Mouse (Mus musculus) frontal cortex, postnatal 25 days (tissue): ENCODE data around the gene Tubgcp3.
"Not testable (repeated sequence)": the region's sequence is repeated elsewhere in the genome, so short reads cannot be mapped to it uniquely, and the experiment has no call there.

ENCODE experiments used
- DNase-seq, 2 experiments: peaks; one replicate each; pipeline ENCODE4 v3.0.0; 2022; ENCODE audit warnings: low spot score in 2 of 2

The Tubgcp3 gene

GRCm38 (mm10) chr8:12641527-12641926 is 30.5 kb downstream of the Tubgcp3 start:
- DNase-seq: no peak

DNA sequence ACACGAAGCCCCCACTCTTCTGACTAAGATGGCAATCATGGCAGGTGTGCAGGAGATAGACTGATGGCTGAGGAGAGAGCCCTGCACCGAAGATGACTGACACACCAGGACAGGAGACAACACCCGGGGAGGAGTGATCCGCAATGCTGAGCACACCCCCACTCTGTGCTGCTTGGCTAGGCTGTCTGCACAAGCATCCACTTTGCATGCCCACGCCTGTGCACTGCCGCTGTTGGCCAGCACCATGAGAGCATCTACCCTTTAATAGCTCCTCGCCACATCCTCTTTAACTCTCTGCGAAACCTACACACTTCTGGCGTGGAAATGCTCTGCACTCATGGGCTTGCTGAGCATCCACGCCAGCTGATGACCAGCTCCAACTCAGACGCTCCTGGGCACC is 33.6 kb downstream of the Tubgcp3 start:
- no peak for DNase-seq

GRCm38 (mm10) chr8:12635366-12635765 is 36.7 kb downstream of the Tubgcp3 start:
- no peak for DNase-seq

DNA sequence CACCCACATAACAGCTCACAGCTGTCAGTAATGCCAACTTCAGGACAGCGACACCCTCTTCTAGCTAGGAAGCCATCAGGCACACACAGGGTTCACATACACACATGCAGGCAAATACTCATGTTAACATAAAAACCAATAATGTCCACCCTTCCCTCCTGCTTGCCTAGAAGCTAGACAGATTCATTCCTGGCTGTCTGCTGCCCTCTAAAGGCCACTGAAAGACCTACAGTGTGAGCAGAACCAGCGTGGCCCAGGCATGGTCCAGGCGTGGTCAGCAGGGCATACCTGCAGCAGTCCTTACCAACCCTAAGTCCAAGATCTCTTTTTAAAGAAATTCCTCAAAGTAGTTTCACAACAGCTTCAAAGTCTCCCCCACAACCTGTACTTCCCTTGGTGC is 43.0 kb downstream of the Tubgcp3 start:
- peak; percentile 23 to 34 for DNase-seq

GRCm38 (mm10) chr8:12625890-12626289 is 46.2 kb downstream of the Tubgcp3 start:
- DNase-seq: no peak

DNA sequence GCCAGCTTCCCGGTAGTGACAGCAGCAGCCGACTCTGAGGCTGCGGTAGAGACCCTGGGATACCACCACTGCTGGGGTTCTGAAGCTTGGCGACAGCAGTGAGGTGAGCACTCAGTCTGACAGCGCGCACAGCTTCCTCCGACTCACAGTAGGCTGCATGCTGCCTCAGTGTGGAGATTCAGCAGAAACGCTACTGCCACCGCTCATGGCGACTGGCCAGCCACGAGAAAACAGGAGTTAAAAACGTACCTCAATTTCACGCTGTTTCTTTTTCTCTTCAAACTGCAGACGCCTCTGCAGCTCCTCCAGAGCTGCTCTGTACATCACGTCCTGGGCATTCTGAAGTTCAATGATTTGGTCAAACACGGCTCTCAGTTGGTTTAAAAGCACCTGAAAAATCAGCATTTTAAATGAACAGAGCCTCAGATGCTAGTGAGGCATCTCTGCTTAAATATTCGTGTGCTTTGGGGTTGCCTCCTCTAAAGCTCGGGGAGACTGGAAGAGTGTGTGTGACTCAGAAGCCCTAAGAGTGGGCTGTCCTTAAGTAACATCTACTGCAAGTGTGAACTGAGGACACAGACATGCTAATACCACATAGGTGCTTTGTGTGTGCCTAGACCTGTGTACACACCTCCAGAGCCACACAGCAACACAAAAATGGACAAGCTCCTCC is 50.4 kb downstream of the Tubgcp3 start:
- peak; percentile 16 to 31 for DNase-seq

DNA sequence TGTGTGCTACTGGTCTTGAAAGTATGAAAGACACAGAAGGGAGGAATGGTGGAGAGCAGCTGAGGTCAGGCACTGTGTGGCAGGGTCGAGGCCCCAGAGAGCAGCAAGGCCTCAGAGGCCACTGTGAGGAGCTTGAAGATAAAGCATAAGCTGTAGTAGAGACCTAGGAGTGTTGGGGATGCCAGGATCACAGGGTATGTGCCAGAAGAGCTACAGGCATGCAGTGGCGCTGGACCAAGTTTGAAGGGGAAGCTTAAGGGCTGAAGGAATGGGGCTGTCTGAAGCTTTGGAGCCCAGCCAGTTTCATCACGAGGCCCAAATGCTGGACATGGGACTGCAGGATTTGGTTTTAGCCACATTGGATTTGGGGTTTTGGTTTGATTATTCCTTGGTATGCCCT is 54.7 kb downstream of the Tubgcp3 start:
- not testable (repeated sequence) for DNase-seq

- DNase-seq: no peak
Observed at GRCm38 (mm10) chr8:12613201-12613600, 58.8 kb downstream of the Tubgcp3 start.

DNA sequence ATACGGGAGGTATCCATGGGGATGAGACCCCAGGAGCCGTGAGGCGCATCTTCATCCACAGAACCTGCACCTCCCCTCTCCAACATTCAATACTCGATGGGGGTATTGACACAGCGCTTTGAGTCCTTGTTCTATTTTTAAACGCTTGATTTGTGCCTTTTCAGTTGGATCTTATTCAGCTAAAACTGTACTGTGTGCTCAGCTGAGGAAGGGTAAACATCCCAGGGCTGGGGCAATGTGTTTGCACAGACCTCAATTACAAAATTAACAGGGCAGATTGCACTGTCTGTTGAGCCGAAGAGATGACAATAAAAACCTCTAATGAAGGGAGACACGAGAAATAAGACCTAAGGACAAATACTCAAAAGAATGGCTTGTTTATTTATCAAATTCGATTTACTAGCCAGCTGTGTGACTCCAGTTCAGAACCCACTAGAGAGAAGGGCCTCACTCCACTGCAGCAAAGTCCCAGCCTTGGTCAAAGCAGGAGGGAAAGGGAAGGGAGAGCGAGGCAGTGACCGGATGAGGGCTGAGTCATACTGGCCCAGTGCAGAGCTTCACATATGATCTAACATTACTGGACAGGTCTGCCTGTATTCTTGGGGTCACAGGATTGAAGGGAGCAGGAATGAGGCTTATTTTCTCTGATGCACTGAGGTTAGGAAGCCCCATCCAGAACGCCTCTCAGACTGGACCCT is 62.1 kb downstream of the Tubgcp3 start:
- DNase-seq: no peak

GRCm38 (mm10) chr8:12608810-12609209 is 63.2 kb downstream of the Tubgcp3 start:
- DNase-seq: no peak

GRCm38 (mm10) chr8:12607223-12607622 is 64.8 kb downstream of the Tubgcp3 start:
- DNase-seq: peak; percentile 74 to 84

- DNase-seq: no peak
Observed at GRCm38 (mm10) chr8:12583785-12584184, 88.3 kb downstream of the Tubgcp3 start.

GRCm38 (mm10) chr8:12579339-12579999 is 92.6 kb downstream of the Tubgcp3 start:
- not testable (repeated sequence) for DNase-seq

DNA sequence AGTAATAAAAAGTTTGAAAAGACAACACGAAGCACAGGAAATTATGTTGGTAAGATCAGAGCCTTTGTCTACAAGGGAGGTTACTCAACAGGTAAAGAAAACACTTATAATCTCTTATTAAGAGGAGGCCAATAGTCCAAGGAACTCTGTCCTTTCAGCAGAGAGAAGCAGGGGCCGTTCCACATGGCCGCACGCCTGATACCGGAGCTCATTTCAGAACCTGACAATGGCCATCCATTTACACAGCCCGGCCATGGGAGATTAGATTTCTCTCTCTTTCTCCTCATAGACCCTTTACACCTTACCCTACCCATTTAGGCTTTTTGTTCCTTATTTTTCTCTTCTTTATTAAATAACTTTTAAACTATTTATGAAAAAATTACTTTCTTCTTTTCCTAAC is 95.3 kb downstream of the Tubgcp3 start:
- DNase-seq: no peak

DNA sequence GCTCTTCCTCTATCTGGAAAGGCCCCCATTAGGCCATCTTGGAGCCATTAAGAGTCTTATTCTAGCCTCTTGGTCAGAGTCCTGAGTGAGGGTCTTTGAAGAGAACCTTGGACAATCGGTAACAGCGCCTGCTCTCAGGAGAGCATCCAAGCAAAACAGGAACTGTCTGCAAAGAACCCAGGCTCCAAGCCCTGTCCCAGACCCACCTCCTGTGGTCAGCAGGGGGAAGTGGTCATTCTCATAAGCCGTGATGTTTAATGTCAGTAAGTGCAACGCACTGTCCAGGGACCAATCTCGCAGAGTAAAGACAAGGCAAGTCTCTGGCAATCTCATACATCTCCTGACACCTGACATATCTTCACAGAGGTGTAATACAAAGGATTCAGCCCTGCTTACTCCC is 96.0 kb downstream of the Tubgcp3 start:
- DNase-seq: no peak

DNA sequence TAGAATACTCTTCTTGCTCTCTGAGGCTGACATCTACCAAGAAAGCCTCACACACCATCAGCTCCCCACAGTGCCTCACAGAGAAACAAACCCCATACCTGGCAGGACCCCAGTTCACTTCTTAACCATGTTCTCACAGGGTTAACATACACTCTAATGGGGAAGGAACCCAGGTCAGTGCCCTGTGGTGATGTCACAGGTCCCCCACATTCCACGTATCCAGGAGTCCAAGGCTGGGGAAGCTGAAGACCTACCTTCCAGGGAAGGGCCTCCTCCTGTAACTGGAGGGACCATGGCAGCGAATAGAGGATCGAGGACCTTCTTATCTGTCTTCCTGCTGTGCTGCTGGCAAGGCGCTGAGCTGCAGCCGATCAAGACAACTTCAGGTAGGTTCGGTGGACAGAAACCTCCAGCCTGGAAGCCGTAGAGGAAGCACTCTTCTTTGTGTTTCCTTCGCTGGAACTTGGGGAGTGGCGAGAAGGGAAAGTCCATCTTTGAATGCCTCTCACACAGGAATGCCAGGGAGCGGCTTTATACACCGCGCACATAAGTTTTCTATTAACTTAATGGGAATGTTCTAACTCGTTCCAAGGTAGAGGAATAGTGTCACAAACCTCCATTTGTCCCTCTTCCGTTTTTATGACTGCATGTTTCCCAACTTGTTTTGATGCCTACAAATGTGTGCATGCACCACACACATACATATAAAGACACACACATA is 99.1 kb downstream of the Tubgcp3 start, which contains the start of gene Spaca7:
Gene Spaca7 (plus strand): TSS at position 216 of the 721 bp plus-strand sequence.
- no peak for DNase-seq

DNA sequence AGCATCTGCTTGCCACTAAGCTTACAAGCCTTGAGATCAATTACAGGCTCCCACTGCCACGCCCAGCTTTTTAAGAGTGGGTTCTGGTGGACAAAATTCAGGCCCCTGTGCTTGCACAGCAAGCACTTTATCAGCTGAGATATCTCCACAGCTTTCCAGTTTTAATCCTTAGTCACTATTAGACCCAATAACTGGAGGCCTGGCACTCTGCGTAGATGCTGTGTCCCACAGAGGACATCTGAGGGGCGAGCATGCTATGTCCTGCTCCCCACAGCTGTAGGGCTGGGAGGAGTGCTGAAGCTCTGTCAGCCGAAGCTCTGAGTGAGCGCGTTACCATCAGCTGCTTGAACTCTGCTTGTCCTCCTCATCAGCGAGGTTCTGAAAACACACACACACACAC is 105.5 kb downstream of the Tubgcp3 start:
- DNase-seq: no peak

DNA sequence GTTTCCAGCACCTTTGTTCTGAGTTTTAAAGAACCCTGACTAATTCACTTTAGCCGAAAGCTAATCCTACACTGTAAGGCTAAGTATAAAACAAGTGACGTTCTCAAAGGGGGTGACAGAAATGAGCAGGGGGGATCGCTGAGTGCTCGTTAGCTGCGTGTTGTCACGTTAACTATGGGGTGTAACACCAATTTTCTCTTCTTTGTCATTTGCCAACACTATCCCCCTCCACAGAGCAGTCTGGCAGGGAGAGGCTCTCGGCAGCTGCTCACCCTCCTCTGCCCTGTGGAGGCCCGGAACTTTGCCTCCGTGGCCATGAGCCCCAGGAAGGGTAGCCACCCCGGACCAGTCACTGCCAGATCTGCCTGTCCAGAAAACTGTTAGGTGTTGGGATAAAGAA is 106.6 kb downstream of the Tubgcp3 start:
- DNase-seq: no peak

DNA sequence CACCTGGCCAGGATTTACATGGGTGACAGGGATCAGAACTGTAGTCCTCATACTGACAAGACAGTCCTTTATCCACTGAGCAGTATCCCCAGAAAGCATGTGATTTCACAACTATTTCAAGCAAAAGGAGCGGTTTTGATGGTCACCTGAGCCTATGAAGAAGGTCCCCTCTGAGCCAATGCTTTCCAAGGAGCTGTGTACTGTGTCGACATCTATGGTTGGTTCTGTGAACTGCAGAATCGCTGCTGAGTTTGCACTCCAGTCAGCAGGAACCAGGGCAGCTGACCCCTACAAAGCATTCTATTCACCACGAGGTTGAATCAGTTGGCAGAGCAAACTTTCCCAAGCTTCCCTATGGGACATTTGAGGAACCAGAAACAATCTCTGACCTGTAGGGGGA is 107.7 kb downstream of the Tubgcp3 start:
- peak; percentile 33 to 52 for DNase-seq
